Mouse (Mus musculus) liver, embryonic 12.5 days (tissue): ENCODE measurements at regions not wholly inside any gene's neighbourhood (a gene's known extent, or its start where the extent isn't known, plus 50 kb on each side); places are given as distances from the start of the nearest gene placed in this dataset.

Source experiments
- ATAC-seq: fragments of 200-750 bp; cut with Nextera tagmentation; 2 replicates; pipeline ENCODE4 v1.8.0; 2017; ENCODE audit warnings: moderate number of reproducible peaks, mild to moderate bottlenecking, moderate library complexity
- H3K27ac ChIP-seq: fragments of 300-500 bp; sonication (generic); 2 replicates; pipeline ENCODE4 v1.5.1; 2016; ENCODE audit warnings: mild to moderate bottlenecking
- H3K27me3 ChIP-seq: fragments of 300-500 bp; sonication (generic); replicated peaks from 2 replicates; pipeline ENCODE4 v1.6.1; 2016; ENCODE audit warnings: mild to moderate bottlenecking, moderate library complexity
- H3K36me3 ChIP-seq: fragments of 300-500 bp; sonication (generic); 2 replicates; pipeline ENCODE4 v1.6.1; 2016; ENCODE audit warnings: mild to moderate bottlenecking, moderate library complexity
- H3K4me1 ChIP-seq: fragments of 300-500 bp; sonication (generic); 2 replicates; pipeline ENCODE4 v1.6.1; 2016
- H3K4me2 ChIP-seq: fragments of 300-500 bp; sonication (generic); 2 replicates; pipeline ENCODE4 v1.6.1; 2016; ENCODE audit warnings: mild to moderate bottlenecking, moderate library complexity
- H3K4me3 ChIP-seq: fragments of 300-500 bp; sonication (generic); 2 replicates; pipeline ENCODE4 v1.5.1; 2016; ENCODE audit warnings: mild to moderate bottlenecking, moderate library complexity
- H3K9ac ChIP-seq: fragments of 300-500 bp; sonication (generic); 2 replicates; pipeline ENCODE4 v1.6.1; 2016; ENCODE audit warnings: mild to moderate bottlenecking, moderate library complexity
- H3K9me3 ChIP-seq: fragments of 300-500 bp; sonication (generic); replicated peaks from 2 replicates; pipeline ENCODE4 v1.6.1; 2016; ENCODE audit warnings: mild to moderate bottlenecking, moderate library complexity
- WGBS: fragments of 180-500 bp; shearing (Covaris S2); methylation state at CpG from one replicate; pipeline ENCODE4 v1.1.7; 2016; ENCODE audit not compliant: insufficient replicate concordance; 5-methylcytosine and 5-hydroxymethylcytosine counted together

DNA sequence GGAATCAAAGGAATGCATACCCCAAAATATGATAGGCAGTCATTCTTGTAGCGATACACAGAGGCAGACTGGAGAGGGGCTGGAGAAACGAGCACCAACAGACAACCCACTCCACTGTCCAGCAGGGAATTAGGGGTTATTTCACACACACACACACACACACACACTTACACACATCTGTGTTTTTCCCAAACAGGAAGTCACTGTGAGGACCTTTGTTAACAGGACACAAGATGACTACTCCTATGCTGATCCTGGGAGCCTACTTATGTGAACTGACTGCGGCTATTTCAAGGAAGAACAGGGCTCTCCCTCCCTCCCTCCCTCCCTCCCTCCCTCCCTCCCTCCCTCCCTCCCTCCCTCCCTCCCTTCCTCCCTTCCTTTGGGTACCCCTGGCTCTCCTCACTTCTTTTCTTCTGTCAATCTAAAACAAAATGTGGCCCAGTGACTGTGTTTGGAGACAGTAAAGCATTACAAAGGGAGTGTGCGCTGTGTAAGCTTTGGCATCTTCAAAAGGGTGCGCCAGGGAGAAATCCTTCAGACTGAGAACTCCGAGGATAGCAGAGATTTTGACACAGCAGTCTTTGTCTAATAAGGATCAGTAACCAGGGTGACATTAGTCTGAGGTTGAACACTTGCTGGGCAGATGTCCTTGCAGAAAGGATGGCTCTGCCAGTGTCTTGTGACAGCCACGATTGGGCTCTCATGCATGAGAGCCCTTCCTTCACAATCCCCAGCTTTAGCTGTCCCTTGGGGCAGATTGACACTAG is 86.8 kb downstream of the Ackr3 start:
- H3K4me1 ChIP-seq: peaks cover 56% of the 10 kb centered on the region
- no peak for ATAC-seq
- no peaks in the 10 kb centered on the region for H3K9me3 ChIP-seq
- 75% methylated on average over 7 of the region's 7 CpGs for WGBS
- H3K4me3 ChIP-seq: peak overlapping the region; percentile 41; the same call in 1 of the 2 replicates
- peak overlapping the region; percentile 79 for H3K9ac ChIP-seq
- H3K27me3 ChIP-seq: peaks cover 14% of the 10 kb centered on the region
- H3K4me2 ChIP-seq: peak overlapping the region; percentile 78
- no peaks in the 10 kb centered on the region for H3K36me3 ChIP-seq
- peak overlapping the region; percentile 99 for H3K27ac ChIP-seq

DNA sequence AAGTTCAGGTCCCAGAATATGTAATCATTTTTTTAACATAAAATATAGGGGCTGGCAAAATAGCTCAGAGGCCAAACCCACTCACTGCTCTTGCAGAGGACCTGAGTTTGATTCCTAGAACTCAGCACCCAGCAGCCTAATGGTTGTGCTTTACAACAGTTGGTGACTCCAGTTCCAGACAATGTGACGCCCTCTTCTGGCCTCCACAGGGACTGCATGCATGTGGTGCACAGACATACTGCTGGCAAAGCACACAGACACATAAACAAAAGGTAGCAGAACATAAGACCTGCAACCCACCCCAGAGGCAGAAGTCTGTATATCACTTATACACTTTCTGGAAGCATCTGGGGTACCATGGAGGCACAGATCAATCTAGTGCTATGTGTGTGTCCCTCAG is 87.5 kb downstream of the Ackr3 start:
- 37% methylated on average over 1 of the region's 1 CpGs for WGBS
- no peaks in the 10 kb centered on the region for H3K36me3 ChIP-seq
- peaks cover 19% of the 10 kb centered on the region for H3K27me3 ChIP-seq
- H3K27ac ChIP-seq: peak overlapping the region; percentile 99; the same call in 1 of the 2 replicates
- no peak overlapping the region for H3K9ac ChIP-seq
- no peak overlapping the region for H3K4me3 ChIP-seq
- H3K4me2 ChIP-seq: no peak overlapping the region
- no peaks in the 10 kb centered on the region for H3K9me3 ChIP-seq
- H3K4me1 ChIP-seq: peaks cover 52% of the 10 kb centered on the region
- no peak for ATAC-seq

DNA sequence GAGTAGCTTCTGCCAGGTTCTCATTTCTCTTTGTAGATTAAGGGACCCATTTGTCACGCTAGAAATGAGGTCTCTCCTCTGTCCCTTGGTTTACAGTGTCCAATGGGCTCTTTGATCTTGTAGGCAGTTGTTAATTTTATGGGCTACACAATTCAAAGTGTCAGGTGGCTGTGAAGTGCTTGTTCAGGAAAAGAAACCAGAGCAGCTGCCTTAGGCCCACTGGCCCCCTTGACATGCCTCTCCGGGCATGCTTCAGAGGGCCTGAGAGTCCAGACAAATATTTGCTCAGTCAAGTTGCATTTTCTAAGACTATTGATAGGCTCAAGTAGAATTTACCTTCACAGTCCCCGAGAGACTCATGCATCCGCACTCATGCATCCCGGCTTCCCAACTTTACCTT is 94.0 kb downstream of the Ackr3 start:
- no peaks in the 10 kb centered on the region for H3K36me3 ChIP-seq
- no peak overlapping the region for H3K4me3 ChIP-seq
- no peak overlapping the region for H3K4me2 ChIP-seq
- no peaks in the 10 kb centered on the region for H3K9me3 ChIP-seq
- no peaks in the 10 kb centered on the region for H3K4me1 ChIP-seq
- no peak overlapping the region for H3K27ac ChIP-seq
- no peak for ATAC-seq
- WGBS: 67% methylated on average over 5 of the region's 5 CpGs
- H3K9ac ChIP-seq: no peak overlapping the region
- peaks cover 37% of the 10 kb centered on the region for H3K27me3 ChIP-seq

DNA sequence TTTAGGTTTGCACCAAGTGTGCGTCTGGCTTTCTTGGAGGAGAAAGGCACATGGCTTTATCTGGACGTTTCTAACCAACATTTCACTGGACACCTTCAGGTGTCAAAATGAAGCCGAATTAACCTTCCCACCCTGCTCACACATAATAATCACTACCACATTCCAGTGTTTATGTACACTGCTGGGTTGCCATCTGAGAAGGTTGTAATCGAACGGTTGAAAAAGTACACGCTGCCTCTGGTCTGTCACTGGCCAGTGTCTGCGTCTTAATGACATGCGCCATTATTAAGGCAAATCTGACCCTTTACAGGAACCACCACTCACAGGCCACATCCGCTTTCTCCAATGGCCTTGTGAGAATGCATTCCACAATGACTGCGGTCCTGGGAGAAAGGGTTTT is 96.4 kb downstream of the Ackr3 start:
- H3K9me3 ChIP-seq: peaks cover 3% of the 10 kb centered on the region; the same call in 1 of the 2 replicates
- H3K27ac ChIP-seq: no peak overlapping the region
- no peaks in the 10 kb centered on the region for H3K4me1 ChIP-seq
- WGBS: 76% methylated on average over 10 of the region's 10 CpGs
- ATAC-seq: no peak
- no peaks in the 10 kb centered on the region for H3K36me3 ChIP-seq
- peaks cover 28% of the 10 kb centered on the region for H3K27me3 ChIP-seq
- H3K9ac ChIP-seq: no peak overlapping the region
- H3K4me3 ChIP-seq: no peak overlapping the region
- no peak overlapping the region for H3K4me2 ChIP-seq

DNA sequence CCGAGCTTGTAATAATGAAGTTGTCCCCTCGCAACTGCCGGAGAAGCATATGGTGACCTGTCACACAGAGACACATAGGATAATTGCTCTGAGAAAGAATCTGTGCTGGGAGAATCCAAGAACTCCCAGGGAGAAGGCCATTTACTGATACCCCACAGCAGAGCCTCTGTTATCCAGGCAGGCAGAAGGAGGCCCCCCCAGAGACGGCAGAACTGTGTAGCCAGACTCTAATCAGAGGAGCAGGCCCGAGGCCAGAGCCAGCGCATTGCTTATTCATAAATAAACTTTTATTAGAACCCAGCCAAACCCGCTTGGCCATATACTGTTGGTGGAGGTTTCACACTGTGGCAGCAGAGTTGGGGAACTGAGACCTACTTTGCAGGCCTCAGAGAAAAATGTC is 100.6 kb downstream of the Ackr3 start:
- H3K9me3 ChIP-seq: peaks cover 3% of the 10 kb centered on the region; the same call in 1 of the 2 replicates
- H3K36me3 ChIP-seq: no peaks in the 10 kb centered on the region
- H3K27me3 ChIP-seq: 0 out of 2 replicates have a peak, but pooled peaks cover 9% of the 10 kb centered on the region
- H3K4me1 ChIP-seq: no peaks in the 10 kb centered on the region
- H3K4me3 ChIP-seq: no peak overlapping the region
- H3K4me2 ChIP-seq: no peak overlapping the region
- no peak overlapping the region for H3K27ac ChIP-seq
- WGBS: 64% methylated on average over 7 of the region's 7 CpGs
- no peak overlapping the region for H3K9ac ChIP-seq
- ATAC-seq: no peak

DNA sequence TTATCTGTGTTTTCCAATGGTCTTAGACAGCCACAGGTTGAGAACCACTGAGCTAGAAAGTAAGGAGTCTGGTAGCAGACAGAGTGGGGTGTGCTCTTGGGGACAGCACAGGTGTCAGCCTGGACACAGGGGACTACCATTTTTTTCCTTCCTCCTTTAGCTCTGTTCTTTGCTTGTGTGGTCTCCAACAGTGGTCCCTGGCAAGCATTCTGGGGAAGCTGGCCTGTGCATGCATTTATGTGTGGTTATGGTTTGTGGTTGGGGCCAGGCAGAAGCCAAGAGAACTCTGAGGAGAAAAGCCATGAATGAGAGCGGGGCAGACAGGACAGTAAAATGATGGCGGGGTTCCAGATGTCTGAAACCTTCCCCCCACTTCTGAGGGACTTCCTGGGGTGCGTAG is 107.2 kb downstream of the Ackr3 start:
- no peak for ATAC-seq
- Histone ChIP-seq H3K9ac (no peak overlapping the region), H3K9me3 (no peaks in the 10 kb centered on the region), H3K27me3 (peaks cover 12% of the 10 kb centered on the region; the same call in 1 of the 2 replicates), H3K36me3 (no peaks in the 10 kb centered on the region), H3K4me1 (no peaks in the 10 kb centered on the region), H3K4me2 (no peak overlapping the region), H3K27ac (no peak overlapping the region), H3K4me3 (no peak overlapping the region)
- 33% methylated on average over 3 of the region's 3 CpGs for WGBS

DNA sequence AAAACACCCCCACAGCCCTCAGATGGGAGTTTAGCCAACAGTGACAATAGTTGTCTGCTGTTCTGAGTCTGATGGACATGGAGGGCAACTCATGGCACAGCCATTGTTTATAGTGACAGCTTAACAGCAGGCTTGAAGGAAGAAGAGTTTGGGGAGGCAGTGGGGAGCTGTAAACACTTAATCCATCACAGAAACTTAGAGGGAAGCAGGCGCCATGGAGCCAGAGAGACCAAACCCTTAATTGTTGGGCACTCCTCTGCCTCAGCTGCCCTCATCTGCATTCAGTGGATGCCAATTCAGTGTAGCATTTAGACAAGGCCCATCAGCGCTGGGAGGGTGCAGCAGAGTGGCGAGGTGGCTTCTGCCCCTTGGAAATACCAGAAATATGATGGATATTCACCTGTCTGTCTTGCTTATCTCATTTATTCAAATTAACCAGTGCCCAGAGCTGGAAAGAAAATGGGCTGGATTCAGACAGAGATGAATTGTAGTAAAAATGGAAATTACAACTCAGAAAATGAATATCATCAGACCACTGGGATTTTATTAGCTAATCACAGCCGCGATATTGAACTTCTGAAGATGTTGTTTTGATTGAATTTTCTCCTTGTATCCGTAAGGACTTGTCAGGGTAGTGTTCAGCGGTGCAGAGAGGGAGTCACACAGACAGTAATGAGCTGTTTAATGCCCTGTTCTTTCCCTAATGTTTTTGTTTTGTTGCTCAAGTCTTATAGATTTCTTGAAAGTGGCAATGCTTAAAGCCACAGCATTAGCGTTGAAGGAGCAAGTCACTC is 108.1 kb downstream of the Ackr3 start:
- Histone ChIP-seq H3K9me3 (no peaks in the 10 kb centered on the region), H3K4me2 (no peak overlapping the region), H3K4me3 (no peak overlapping the region), H3K9ac (no peak overlapping the region), H3K4me1 (no peaks in the 10 kb centered on the region), H3K27me3 (peaks cover 12% of the 10 kb centered on the region; the same call in 1 of the 2 replicates), H3K36me3 (no peaks in the 10 kb centered on the region), H3K27ac (no peak overlapping the region)
- 65% methylated on average over 8 of the region's 8 CpGs for WGBS
- no peak for ATAC-seq

DNA sequence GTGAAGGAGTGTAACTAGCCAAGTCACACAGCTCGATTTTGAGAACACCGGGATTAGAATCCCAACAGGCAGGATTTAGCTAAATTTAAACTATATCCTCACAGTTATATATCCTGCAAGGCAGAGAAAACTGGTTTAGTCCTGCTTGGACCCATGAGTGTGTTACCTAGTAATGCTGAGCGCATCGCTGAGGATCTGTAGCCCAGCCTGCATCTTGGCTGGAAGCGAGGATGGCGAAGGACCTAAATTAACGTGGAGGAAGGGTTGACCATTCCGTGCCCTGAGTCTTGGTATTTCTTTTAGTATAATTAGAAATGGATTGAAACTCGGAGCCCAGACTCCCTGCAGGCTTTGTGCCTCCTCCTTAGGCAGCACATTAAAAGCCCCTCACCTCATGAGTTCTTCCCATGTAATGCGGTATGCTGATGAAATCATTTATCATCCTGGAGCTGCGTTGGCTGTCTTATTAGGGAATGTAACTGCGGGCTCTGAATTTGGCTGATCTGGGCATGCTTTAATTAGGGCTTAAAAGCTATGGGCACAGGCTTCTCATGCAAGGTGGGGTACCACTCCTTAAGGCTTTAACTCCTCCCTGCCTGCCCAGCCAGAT is 110.1 kb downstream of the Ackr3 start:
- 67% methylated on average over 12 of the region's 12 CpGs for WGBS
- H3K4me1 ChIP-seq: no peaks in the 10 kb centered on the region
- no peak overlapping the region for H3K27ac ChIP-seq
- ATAC-seq: no peak
- H3K27me3 ChIP-seq: peaks cover 12% of the 10 kb centered on the region; the same call in 1 of the 2 replicates
- no peaks in the 10 kb centered on the region for H3K36me3 ChIP-seq
- H3K4me2 ChIP-seq: no peak overlapping the region
- H3K4me3 ChIP-seq: no peak overlapping the region
- H3K9me3 ChIP-seq: no peaks in the 10 kb centered on the region
- H3K9ac ChIP-seq: no peak overlapping the region

DNA sequence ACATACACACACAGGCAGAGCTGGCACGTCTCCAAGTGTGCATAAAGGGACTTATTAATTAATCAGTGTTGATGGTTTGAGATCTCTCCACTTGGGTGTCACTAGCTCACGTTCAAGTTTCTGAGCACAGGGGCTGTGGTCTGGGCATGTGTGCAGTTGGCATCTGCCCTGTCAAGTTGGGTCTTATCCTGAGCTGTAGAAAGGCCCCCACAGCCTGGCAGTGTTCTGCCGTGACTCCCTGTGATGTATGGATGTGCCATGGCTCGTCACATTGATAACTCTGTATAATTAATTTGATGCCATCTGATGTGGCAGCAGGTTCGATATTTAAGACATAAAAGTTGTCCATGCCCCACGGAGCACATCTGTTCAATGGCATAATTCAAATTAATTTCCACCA is 114.1 kb downstream of the Ackr3 start:
- Histone ChIP-seq H3K4me3 (no peak overlapping the region), H3K9ac (no peak overlapping the region), H3K27ac (no peak overlapping the region), H3K4me1 (no peaks in the 10 kb centered on the region), H3K36me3 (no peaks in the 10 kb centered on the region), H3K27me3 (no peaks in the 10 kb centered on the region), H3K9me3 (no peaks in the 10 kb centered on the region), H3K4me2 (no peak overlapping the region)
- WGBS: 68% methylated on average over 6 of the region's 6 CpGs
- no peak for ATAC-seq

DNA sequence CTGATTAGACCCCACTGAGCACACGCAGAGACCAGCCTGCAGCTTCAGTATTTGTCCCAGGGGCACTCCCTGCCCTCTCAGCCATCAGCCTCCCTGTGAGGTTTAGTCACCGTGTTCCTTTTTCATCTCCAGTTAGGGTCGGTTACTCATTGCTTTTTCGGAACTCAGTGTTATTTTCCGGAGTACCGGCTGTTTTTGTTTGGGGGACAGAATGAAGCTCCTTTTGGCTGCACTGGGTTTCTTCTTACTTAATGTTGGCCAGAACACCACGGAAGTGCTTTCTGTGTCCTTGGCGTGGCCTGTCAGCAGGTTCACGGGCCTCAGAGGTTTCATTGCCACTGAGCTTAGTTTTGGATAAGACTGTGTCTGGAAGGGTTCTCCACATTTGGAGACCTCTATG is 114.7 kb downstream of the Ackr3 start:
- Histone ChIP-seq H3K27me3 (no peaks in the 10 kb centered on the region), H3K4me1 (no peaks in the 10 kb centered on the region), H3K9ac (no peak overlapping the region), H3K4me2 (no peak overlapping the region), H3K36me3 (no peaks in the 10 kb centered on the region), H3K27ac (no peak overlapping the region), H3K4me3 (no peak overlapping the region), H3K9me3 (no peaks in the 10 kb centered on the region)
- ATAC-seq: no peak
- WGBS: 68% methylated on average over 9 of the region's 9 CpGs

DNA sequence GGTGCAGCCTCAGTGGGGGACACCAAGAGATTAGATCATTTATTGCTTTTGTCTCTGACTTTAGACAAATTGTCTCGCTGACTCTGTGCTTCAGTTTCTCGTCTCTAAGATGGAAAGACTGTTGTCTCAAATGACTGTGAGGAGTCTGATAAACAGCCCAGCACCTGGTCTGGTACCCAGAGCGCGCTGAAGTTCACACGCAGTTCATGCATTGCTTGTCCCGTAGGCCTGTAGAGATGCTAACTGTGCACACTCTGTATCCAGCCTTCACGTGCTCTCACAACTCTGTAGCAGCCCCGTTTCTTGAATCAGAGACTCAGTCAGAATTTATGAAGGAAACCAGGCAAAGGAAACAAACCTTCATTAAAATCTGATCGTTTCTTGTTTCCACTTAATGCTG is 116.7 kb downstream of the Ackr3 start:
- H3K4me3 ChIP-seq: no peak overlapping the region
- H3K9ac ChIP-seq: no peak overlapping the region
- no peaks in the 10 kb centered on the region for H3K4me1 ChIP-seq
- no peaks in the 10 kb centered on the region for H3K36me3 ChIP-seq
- 68% methylated on average over 9 of the region's 9 CpGs for WGBS
- H3K27ac ChIP-seq: no peak overlapping the region
- no peak overlapping the region for H3K4me2 ChIP-seq
- no peaks in the 10 kb centered on the region for H3K9me3 ChIP-seq
- H3K27me3 ChIP-seq: 0 out of 2 replicates have a peak, but pooled peaks cover 6% of the 10 kb centered on the region
- no peak for ATAC-seq

DNA sequence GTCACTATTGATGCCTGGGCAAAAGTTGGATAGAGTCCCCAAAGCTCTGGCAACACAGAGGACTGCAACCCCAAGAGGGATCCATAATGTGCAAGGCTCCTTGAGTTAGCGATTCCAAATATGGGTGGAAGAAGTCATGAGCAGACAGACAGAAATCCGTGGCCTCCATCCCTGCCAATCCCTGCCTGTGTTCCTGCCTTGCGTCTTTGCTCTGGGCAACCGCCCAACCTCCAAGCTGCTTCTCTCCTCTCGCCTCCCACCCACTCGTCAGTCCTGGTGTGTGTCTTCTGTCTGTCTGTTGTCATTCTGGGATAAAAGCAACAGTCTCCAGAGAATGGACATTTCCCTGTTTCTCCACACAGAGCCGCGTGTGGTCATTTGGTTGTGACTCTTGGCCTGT is 117.7 kb downstream of the Ackr3 start:
- Histone ChIP-seq H3K4me3 (no peak overlapping the region), H3K4me2 (no peak overlapping the region), H3K27ac (no peak overlapping the region), H3K36me3 (no peaks in the 10 kb centered on the region), H3K9ac (no peak overlapping the region), H3K4me1 (no peaks in the 10 kb centered on the region), H3K9me3 (no peaks in the 10 kb centered on the region), H3K27me3 (0 out of 2 replicates have a peak, but pooled peaks cover 6% of the 10 kb centered on the region)
- WGBS: 65% methylated on average over 8 of the region's 8 CpGs
- ATAC-seq: no peak
